Mouse (Mus musculus): ENCODE results near the gene Taco1.
"Not testable (repeated sequence)": the region's sequence is repeated elsewhere in the genome, so short reads cannot be mapped to it uniquely, and the experiment has no call there.

The Taco1 gene

DNA sequence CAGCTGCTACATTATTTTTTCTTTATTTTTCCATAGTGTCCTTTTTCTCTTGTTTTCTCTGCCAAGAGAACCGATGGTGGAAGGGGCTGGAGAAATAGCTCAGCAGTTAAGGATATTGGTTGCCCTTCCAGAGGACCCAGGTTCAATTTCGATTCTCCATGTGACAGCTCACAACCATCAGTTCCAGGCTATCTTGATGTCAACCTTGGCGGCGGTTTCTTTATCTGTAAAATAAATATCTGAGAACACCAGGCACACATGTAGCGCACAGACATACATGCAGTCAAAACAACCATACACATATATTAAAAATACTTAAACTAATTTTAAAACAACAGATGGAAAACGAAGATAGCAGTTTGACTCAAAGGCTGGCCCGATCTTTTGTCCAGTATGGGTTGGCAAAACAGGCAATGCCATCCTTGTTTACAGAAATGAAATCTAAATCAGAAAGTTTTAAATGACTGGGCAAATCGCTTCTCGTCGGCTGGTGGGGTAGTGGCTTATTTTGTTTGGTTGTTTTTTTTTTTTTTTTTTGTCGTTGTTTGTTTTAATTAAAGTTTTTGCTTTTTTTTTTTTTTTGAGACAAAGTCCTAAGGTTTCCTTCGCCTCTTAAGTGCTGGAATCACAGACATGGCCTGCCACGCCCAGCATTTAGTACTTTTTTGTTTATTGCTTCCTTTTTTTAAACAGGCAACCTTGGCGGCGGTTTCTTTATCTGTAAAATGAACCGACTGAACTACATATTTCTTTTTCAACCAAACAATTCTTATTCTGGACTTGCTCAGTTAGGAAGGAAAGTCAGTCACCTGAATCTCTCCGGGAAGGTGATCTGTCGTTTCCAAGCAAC is 563 bp upstream of the Taco1 start:
- no peak for DNase-seq

DNA sequence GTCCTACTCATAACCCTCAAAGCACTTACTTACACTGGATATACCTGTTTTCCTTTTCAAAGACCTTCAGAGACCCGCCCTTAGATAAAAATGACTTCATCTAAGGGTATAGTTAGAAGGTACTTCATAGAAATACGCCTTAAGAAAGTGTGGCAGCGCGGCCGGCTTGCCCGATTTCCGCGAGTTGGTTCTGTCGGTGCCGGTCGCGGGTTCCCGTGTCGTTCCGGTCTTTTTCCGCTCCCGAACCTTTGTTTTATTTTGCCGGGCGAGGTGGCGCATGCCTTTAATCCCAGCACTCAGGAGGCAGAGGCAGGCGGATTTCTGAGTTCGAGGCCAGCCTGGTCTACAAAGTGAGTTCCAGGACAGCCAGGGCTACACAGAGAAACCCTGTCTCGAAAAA is 755 bp downstream of the Taco1 start:
- DNase-seq = not testable (repeated sequence)

DNA sequence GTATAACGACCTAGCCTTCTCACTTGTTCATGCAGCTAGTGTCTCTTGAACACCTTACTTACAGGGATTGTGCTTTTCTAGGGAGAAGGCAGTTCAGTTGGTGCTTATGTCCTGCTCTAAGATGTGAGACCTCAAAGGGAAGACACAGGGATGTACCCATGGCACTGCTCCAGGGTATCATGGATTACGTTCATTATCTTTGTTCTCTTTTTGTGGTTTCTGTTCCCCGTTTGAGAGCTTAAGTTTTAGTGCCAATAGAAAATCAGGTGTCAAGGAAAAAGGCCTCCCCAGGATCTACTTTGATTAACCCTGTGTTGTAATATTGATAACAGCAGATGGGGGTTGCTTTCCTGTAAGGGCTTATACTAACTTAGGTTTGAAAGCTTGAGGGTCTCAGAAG is 7.9 kb downstream of the Taco1 start:
- no peak for DNase-seq

DNA sequence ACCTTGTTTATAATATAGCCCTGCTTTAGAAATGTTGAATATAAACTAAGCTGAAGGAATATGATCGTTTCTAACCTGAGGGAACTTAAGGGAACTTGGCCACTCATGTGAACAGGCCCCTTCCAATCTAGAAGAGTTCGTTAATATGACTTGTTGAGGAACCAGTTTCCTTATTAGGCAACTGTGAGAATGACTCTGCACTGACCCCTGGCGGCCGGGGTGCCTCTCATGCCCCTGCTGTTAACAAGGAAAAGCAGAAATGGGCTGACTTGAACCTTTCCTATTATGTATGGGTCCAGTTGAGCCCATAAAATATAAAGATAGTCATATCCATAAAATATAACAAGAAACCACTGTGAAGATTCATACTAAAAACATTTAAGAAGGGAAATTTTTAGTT is 10.5 kb downstream of the Taco1 start:
- peak; percentile 37 for DNase-seq

DNA sequence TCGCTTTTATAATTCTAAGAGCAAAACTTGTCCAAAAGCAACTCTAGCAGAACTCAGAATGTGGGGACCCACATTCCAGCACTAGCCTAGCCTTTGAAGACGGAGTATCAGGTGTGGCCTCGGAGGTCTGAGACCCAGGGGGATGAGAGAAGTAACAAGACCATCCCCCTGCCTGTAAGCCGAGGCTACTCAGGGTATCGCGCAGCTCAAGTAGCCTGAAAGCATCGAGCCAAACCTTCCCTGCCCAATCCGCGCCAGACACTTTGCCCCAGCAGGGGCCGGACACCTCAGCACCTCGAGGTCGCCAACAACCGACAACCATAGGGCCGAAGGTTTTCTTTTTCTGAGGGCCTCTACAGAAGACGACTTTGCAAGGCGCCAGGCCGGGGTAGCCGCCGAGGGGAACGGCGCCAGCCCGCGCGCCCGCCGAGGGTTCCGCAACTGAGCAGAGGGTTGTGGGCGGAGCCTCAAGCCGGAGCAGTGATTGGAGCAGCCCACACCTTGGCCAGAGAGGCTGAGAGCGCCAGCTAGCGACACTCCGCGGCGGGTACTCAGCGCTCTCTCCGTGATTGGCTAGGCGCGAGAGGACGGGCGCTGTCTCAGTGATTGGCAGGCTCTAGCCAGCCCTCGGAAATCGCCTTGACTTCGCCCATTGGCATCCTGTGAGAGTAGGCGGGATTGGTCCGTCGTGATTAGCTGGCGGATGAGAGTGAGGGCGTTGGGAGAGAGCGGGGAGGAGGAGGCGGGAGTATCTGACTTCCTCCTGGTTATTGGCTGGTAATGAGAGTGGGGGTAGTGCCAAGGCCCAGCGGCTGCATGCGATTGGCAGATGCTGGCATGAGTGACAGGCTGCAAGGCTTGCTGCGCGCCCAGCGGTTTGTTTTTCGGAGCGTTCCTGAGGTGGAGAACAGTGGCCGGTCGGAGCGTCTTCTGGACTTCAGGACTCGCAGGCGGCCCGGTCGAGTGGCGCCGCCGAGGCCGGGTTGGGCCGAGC is 18.1 kb downstream of the Taco1 start, which contains the start of gene Map3k3:
Map3k3 (plus strand) TSS at position 906 of the 994 bp plus-strand sequence.
- DNase-seq = peak; percentile 100

DNA sequence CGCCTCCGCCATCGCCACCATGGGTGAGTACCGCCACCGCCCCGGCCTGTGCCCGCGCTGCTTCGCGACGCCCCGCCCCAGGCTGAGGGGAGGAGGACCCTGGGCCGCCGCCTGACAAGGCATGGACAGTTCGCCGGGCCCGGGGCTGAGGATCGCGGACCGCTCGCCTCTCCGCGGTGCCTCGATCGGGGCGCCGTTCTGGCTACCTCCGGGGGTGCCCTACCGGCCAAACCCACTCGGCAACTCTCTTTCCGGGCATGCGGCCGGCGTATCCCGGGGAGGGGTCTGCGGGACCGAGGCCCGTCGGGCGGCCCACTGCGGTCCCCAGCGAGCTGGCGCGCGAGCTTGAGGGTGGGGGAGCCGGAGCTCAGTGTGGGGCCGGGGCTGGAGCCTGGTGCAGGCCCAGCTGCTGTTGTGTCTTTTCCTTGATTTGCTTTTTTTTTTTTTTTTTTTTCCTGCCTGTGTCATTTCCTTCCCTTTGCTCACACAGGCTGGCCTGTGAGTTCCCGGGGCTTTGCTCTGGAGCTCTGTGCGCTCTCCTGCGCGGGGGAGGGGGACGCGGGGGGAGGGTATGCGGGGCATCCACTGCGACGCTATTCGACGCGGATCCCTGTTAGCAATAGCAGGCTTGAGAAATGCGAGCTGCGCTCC is 19.2 kb downstream of the Taco1 start:
- peak; percentile 75 for DNase-seq

DNA sequence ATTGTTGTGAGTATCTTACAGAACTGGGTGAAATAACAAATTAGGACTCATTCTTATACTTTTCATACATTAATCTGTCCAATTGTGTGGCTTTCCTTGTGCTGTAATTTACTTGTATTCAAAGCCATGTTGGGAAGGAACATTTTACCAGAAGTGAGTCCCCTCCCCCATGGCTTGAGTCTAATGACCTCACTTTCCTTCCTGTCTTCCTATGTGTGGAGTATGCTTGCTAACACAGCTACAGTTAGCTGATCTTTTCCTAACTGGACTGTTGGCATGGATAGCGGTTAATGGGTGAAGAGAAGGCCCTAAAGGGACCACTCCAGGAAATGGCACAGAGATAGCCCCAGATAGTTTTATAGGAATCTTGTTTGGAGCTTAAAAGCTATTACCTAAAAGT is 32.4 kb downstream of the Taco1 start:
- no peak for DNase-seq

DNA sequence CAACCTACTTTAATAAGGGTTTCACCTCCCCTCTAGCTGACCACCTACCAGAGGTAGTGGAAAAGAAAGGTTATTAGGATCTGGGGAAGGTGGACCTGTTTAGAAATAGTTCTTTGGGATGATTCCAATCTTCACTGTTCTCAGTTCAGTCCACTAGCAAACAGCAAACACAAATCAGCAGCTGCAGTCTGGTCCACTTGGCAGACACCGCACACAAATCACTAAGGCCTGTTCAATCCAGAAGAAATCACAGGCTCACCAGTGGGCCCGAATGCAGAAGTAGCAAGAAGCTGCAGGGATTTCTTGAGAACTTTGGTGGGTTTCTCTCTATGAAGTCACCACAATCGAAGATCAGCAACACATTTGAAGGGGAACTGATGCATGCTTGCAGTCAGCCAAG is 37.0 kb downstream of the Taco1 start:
- DNase-seq = no peak

DNA sequence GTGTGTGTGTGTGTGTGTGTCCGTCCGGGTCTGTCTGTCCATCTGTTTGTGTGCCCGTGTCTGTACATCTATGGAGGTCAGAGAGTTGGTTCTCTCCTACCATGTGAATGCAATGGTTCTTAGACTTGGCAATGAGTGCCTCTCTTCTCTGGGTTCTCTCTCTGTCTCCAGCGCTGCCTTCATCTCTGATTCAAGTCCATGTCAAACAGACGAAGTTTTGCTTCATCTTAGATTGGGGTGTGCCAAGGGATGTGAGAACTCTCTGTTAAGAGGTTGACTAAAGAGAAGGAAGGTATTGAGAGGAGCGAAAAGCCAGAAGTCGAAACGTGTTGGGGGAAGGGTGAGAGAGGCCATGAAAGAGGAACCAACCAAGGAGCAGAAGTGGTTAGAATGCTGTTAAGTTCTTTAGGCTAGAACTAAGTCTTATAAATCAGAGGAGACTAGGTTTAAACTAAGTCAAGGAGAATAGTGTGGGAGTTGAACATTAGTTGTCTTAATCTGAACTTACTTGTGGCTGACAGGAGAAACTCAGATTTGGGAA is 40.3 kb downstream of the Taco1 start:
- no peak for DNase-seq

DNA sequence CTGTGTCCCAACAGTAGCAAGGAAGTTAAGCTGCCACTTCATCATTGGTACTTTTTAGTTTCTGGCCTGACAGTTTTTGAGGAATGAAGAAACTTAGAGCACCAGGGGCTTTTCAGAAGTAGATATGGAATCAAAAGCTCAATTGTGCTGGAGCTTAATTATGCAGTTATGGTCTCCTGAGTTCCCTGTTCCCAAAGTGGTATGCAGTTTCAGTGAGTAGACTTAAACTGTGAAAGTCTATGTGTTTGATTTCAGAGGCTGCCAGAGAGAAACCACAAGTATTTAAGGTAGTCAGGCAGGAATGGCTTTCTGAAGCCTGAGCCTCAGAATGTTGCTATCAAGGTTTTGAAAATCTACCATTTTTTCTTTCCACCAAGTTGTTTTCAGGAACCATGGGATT is 45.8 kb downstream of the Taco1 start:
- DNase-seq = no peak

DNA sequence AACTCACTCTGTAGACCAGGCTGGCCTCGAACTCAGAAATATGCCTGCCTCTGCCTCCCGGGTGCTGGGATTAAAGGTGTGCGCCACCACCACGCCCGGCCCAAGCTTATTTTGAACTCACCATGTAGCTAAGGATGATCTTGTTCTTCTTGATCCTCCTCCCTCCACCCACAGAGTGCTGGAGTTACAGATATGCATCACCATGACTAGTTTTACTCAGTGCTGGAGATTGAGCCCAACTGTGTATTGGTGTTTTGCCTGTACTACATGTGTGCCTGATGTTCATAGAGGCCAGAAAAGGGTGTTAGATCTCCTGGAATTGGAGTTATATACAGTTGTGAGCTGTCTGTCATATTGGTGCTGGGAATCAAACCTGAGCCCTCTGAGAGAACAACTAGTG is 56.4 kb downstream of the Taco1 start:
- no peak for DNase-seq

DNA sequence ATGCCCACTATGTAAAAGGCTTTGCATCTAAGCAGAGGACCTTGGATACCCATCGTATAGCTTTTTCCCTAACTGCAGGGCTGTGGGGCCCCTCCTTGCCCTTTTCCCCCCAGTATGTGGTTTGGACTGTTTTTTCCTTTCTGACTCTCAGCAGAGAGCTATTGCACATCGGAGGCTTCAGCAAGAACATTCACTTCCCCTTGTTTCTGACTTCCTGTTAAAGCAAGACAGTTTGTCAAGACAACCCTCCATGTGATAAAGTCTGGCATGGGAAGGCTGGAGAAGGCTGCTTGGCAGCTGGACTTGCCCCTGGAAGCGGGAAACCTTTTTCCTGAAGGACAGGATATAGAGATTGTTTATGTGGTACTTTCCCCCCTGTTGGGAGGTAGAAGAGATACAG is 56.9 kb downstream of the Taco1 start:
- DNase-seq = no peak
